Mouse (Mus musculus): ENCODE measurements around the gene Scube1.

The Scube1 gene

DNA sequence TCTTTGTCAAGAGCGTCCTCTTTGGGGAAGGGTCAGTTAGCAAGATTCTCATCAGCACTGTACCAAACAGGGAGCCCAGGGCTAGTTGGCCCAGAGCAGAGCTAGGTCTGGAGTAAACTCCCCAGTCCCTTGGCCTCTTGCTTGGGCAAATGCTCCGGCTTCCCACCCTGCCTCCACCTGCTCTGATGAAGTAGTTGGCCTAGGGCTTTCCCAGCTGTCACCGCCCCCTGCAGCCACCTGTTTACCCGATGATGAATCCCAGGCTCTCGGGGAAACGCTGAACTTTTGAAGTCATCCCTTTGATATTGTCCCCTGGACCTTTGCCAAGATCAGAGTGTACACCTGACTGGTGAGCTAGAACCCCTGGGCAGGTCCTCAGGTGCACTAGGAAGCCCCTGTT, 88.1 kb downstream of the Scube1 start:
- POLR2A ChIA-PET = interaction anchor here in 1 of 4 experiments (0.6 kb wide), 1 partner anchor 115 kb away, joined by 3 read pairs; no protein-coding TSS in a partner anchor
- CTCF ChIA-PET = no interaction called here

DNA sequence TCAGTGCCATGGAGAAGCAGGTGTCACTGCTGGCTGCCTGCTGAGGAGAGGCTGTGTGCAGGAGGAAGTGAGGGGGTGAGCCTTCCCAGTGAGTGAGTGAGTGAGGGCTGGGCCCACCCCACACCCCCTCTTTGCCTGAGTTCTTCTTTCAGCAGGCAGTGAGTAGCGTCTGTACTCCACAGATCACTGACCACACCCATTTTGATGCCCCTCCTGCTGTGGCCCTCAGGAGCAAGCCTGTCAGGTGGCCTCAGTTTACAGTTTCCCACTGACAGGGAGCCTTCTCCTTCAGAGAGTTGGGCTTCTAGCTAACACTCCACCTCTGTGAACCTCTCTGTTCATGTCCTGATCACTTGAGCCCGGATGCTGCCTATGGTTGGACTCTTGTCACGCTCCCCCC, 89.6 kb downstream of the Scube1 start:
- ChIA-PET CTCF (interaction anchor here (0.5 to 1.9 kb wide), 11 partner anchors 9 to 419 kb away, joined by 3 to 8 read pairs (median 4); no protein-coding TSS in a partner anchor), POLR2A (interaction anchor here in 1 of 4 experiments (1.3 kb wide), 1 partner anchor 41 kb away, joined by 3 read pairs; no protein-coding TSS in a partner anchor)

DNA sequence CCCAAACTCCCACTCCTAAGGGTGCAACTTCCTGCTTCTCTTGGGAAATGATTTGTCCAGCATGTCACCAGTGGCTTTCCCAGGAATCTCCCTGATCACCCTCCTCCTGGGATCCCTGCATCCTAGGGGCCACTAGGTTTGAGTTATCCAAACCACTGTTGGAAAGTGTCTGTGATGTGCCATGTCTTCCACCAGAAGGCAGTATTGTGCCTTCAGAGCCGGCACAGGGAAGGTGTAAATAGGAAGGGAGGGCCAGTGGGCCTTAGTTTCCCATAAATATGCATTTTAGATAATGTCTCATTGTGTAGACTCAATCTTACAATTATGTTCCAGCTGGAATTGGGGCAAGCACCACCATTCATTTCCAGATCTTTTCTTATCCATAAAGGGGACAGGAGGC, 90.7 kb downstream of the Scube1 start:
- CTCF ChIA-PET = interaction anchor here in 2 of 4 experiments (0.6 to 1.9 kb wide), 7 partner anchors 26 to 420 kb away, joined by 3 to 5 read pairs (median 4); no protein-coding TSS in a partner anchor
- POLR2A ChIA-PET = no interaction called here

DNA sequence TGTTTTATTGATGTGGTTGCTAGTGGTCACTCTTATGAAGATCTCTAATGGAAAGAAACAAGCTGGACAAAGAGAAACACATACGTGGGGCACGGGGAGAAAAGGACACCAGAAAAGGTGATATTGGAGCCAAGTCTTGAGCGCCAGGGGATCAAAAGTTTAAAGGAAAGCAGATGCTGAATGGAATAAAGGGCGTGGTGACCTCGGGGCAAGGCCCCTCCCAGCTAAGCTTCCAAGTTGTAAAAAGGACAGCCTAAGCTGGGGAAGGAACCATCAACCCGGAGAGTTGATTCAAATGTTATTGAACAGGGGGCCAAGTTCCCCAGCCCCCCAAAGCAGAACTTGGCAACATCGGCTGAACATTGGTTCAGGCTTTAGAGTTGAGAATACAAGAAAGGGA, 93.8 kb downstream of the Scube1 start:
- POLR2A ChIA-PET = interaction anchor here in 2 of 4 experiments (0.9 to 1.3 kb wide), 2 partner anchors 10 to 481 kb away, joined by 3 to 4 read pairs; partner anchors contain the start of gene Poldip3 (in 1 of the 2)

DNA sequence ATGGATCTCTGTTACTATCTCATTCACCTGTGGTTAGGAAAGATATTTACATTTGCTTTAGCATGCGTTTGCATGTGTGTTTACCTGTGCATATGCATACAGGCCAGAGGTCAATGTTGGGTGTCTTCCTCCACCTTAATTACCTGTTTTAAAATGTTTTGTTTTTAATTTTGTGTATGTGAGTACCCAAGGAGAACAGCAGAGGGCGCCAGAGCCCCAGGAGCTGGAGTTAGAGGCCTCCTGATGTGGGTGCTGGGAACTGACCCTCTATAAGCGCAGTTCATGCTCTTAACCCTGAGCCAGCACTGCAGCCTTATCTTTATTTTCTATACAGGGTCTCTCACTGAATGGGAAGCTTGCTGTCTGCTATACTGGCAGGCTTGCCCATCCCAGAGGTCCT, 95.1 kb downstream of the Scube1 start:
- POLR2A ChIA-PET = interaction anchor here in 2 of 4 experiments (0.6 kb wide), 2 partner anchors 57 to 116 kb away, joined by 6 to 10 read pairs; no protein-coding TSS in a partner anchor
- CTCF ChIA-PET = interaction anchor here in 3 of 4 experiments (0.5 to 2.7 kb wide), 7 partner anchors 14 to 752 kb away, joined by 3 to 5 read pairs (median 3); no protein-coding TSS in a partner anchor

More for the DNA sequence above, 93.8 kb downstream of the Scube1 start:
- CTCF ChIA-PET = interaction anchor here (0.6 to 2.7 kb wide), 8 partner anchors 33 to 490 kb away, joined by 3 to 7 read pairs (median 4); no protein-coding TSS in a partner anchor

DNA sequence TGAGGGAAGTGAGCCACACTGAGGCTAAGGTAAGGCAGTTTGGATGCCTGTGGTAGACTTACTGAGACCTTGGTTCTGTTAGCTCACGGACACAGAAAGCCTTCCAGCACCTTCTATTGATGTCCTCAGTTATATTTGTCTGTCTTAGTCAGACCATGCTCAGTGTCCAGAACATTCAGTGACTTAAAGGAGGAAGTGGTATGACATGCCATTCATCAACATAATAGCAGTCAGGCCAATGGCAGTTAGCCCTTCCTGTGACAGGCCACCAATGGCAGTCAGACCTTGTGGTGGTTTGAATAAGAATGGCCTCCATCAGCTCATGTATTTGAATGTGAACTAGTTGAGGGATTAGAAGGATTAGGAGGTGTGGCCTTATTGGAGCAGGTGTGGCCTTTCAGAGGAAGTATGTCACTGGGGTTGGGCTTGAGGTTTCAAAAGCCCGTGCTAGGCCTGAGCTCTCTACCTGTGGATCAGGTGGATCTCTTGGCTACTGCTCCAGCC, 98.6 kb downstream of the Scube1 start:
- CTCF ChIA-PET = interaction anchor here in 2 of 4 experiments (0.6 to 1.1 kb wide), 4 partner anchors 9 to 565 kb away, joined by 3 to 5 read pairs (median 4); no protein-coding TSS in a partner anchor
- POLR2A ChIA-PET = no interaction called here

DNA sequence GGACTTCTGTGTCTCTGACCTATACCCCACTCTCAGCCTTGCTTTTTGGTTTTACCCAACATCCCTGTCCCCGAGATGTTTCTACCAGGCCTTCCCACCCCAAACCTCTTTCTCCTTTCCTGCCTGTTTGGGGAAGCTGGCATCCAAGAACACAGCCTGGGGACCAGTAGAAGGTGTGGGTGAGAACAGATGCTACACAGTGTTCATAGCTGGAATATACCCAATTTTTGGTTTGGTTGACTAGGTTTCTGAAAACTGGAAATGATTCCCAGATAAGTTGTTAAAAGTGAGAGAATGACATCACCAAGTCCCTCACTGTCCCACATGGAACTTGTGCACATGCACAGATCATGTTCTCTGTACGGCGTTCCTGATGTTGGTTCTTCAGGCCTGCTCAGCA, 109.6 kb downstream of the Scube1 start:
- ChIA-PET CTCF (interaction anchor here in 1 of 4 experiments (0.7 to 1.0 kb wide), 2 partner anchors 14 to 401 kb away, joined by 3 read pairs; no protein-coding TSS in a partner anchor), POLR2A (no interaction called here)

DNA sequence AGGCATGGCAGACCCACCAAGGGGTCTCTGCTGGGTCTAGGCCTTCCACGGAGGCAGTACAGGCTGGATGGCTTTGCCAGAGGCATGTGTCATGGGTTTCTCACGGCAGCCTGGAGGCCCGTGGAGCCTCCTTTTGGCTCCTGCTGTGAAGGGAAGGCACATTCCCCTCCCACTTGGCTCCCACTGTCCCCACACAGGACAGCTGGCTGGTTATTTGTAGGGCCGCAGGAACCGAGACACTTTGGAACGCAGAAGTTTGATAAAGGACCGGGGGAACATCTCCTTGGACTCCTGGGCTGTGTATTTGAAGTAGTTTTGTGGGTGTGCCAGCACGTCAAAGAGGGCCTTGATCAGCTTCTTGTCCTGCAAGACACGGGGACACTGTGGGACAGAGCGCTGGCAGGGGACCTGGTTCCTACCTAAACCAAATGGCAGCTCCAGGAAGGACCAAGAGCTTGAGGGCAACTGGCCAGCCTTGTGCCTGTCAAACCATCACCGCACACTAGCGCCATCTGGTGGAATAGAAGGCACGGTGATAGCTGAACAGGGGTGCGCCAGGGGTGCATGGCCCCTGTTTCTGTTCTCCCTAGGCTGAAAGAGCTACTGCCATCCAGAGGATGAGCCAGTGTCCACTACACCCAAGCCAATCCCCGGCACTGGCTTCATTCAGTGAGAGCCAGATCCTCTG, 117.6 kb downstream of the Scube1 start:
- CTCF ChIA-PET = interaction anchor here (0.5 to 2.2 kb wide), 43 partner anchors 8 to 1073 kb away, joined by 3 to 20 read pairs (median 3); no protein-coding TSS in a partner anchor
- POLR2A ChIA-PET = interaction anchor here in 3 of 4 experiments (0.5 to 1.9 kb wide), 10 partner anchors 10 to 1310 kb away, joined by 3 to 6 read pairs (median 3); partner anchors contain the start of genes Poldip3 (in 1 of the 3) and Ttll12 (in 1 of the 3)

DNA sequence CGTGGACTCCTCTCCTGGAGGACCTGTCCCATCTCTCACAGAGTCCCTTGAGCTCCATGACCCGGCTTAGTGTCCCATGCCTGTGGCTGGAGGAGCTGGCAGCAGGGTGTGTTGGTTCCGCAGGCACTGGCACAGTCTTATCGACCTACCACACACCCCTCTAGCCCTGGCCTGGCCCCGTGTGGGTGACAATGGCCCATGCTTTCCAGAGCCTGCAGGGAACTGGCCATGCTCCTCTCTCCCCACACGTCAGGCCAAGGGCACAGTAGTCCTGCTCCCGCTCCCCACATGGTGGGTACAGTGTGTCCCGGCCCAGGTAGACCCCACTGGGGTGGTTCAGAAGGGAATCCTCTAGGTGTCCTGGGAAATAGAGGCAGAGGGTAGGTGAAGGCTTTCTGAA, 118.1 kb downstream of the Scube1 start:
- POLR2A ChIA-PET = interaction anchor here in 2 of 4 experiments (1.0 to 1.9 kb wide), 5 partner anchors 9 to 51 kb away, joined by 3 to 5 read pairs (median 3); partner anchors contain the start of gene Ttll12 (in 1 of the 2)
- CTCF ChIA-PET = interaction anchor here (0.5 to 2.2 kb wide), 26 partner anchors 8 to 1074 kb away, joined by 3 to 20 read pairs (median 4); no protein-coding TSS in a partner anchor

DNA sequence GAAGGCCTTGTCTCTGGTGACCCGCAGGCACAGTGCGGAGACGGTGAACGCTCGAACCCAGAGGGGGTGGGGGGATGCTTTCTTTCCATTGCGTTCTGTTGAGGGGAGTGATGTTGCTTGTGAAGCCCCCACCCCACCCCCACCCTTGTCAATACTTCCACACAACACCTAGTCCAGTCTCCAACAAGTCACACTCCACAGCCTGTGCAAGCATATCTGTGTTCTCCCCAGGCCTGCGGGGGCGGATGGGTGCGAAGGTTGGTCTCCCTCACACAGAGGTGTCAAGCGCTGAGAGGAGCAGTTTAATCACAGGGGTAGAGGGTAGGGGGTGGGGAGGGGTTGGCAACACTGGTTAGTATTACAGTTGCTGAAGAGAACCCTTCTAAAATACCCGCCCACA, 118.6 kb downstream of the Scube1 start:
- CTCF ChIA-PET = interaction anchor here in 1 of 4 experiments (1.5 kb wide), 1 partner anchor 32 kb away, joined by 5 read pairs; no protein-coding TSS in a partner anchor
- POLR2A ChIA-PET = interaction anchor here in 1 of 4 experiments (1.9 kb wide), 1 partner anchor 11 kb away, joined by 5 read pairs; the partner anchor contains the start of gene Ttll12

DNA sequence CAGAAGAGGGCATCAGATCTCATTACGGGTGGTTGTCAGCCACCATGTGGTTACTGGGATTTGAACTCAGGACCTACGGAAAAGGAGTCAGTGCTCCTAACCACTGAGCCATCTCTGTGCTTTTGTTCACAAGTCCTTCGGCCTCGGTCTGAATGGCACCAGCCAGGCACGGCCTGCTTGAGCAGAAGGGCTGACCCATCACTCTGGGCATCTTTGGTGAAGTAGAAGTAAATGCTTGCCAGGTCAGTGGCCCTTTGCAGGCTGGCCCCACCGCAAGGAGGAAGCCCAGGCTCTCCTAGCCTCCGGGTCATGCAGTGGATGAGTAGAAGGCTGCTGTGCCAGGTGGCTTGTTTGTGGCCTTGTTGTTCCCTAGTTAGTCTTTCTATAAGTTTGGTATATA, 121.4 kb downstream of the Scube1 start:
- CTCF ChIA-PET = no interaction called here
- POLR2A ChIA-PET = no interaction called here

DNA sequence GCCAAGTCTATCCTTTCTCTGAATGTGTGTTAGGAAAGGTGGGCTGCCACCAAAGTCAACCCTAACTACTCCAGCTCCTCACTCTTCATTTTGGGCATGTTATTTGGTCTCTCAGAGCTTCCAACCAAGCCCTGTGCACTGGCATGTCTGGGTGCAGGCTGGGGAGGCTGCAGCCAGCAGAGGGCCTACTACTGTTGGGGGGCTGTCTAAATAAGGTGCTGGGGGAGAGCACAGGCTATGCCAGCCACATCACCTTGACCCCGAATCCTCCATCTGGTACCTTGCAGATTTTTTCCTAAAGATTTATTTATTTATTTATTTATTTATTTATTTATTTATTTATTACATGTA, 121.8 kb downstream of the Scube1 start:
- POLR2A ChIA-PET = no interaction called here
- CTCF ChIA-PET = interaction anchor here in 1 of 4 experiments (0.7 to 1.1 kb wide), 2 partner anchors 9 to 250 kb away, joined by 3 read pairs; no protein-coding TSS in a partner anchor

DNA sequence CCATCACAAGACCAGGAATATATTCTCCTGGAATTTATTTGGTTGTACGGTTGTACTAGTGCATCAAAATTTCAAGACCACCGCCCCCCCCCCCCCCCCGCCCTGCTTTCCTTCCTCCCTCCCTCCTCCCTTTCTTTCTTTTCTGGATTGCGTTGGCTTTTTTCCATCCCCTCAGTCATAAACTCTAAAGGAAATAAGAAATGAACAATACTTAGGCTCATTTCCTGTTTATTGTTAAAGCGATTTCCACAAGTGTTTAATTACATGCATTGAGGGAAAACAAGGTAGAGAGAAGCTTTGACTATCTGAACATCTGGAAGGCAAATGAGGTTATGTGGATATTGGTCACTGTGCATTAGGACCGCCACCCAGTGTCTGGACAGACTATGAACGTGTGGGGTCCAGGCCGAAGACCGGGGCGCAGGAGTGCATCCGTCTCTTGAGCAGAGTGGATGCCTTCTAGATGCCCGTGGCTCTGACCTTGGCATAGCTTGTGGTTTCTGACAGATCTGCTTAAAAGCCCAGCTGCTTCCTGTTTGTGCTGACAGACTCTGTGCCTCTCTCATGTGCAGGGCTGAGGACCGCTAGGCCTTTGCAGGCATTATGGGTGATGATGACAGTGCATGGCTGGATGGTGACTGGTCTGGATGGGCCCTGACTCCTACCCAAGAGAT, 122.3 kb downstream of the Scube1 start:
- CTCF ChIA-PET = interaction anchor here in 1 of 4 experiments (0.7 to 1.1 kb wide), 2 partner anchors 8 to 251 kb away, joined by 3 read pairs; no protein-coding TSS in a partner anchor
- POLR2A ChIA-PET = interaction anchor here in 1 of 4 experiments (0.5 to 0.6 kb wide), 2 partner anchors 29 to 219 kb away, joined by 3 to 4 read pairs; no protein-coding TSS in a partner anchor

DNA sequence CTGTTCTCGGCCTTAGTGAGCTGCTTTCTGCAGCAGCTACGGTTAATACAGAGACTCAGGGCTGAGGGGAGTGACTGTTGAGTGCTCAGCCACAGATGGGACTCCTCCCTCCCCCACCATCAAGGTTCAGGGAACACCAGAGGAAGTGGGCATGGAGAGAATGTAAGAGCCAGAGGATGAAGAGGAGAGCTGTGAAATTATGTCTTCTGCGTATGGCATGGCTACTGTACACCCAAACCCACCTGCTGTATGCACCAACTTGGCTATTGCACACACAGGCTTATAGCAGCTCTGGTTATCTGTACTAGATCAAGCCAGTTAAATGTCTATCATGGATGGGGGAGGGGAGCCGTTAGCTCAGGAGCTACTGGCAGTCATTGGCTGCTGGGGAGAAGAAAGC, 123.6 kb downstream of the Scube1 start:
- POLR2A ChIA-PET = interaction anchor here in 2 of 4 experiments (0.6 to 2.1 kb wide), 6 partner anchors 8 to 219 kb away, joined by 3 to 7 read pairs (median 3); no protein-coding TSS in a partner anchor

DNA sequence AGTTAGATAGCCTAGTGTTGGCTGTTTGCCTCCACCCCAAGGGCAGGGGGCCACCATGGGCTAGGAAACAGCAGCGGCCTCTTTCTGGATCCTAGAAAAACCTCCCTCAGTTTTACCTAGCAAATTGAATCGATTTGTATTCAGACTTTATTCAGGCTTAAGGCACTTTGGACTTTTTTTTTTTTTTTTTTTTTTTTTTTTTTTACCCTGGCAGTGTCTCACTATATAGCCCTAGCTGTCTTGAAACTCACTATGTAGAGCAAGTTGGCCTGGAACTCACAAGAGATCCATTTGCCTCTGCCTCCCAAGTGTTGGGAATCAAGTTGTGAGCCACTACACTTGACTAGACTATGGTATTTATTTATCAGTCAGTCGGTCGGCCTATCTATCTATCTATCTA, 128.0 kb downstream of the Scube1 start:
- ChIA-PET POLR2A (interaction anchor here in 1 of 4 experiments (1.3 kb wide), 1 partner anchor 11 kb away, joined by 3 read pairs; no protein-coding TSS in a partner anchor), CTCF (no interaction called here)

More for the DNA sequence above, 123.6 kb downstream of the Scube1 start:
- CTCF ChIA-PET = no interaction called here

DNA sequence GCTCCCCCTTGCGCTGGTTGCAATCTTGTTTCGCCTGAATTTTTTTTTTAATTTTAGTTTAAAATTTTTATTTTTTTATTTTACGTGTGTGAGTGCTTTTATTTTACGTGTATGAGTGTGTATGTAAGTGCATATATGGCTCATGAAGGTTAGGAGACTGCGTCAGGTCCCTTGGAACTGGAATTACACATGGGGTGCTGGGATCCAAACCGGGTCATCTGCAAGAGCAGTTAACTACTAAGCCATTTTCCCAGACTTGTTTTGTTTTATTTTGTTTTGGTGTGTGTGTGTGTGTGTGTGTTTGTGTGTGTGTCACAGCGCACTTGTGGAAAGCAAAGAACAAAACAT, 129.5 kb downstream of the Scube1 start:
- POLR2A ChIA-PET = interaction anchor here in 3 of 4 experiments (1.0 to 2.5 kb wide), 8 partner anchors 10 to 446 kb away, joined by 3 to 8 read pairs (median 5); partner anchors contain the start of gene Poldip3 (in 3 of the 3)
- CTCF ChIA-PET = interaction anchor here in 1 of 4 experiments (1.3 kb wide), 1 partner anchor 12 kb away, joined by 5 read pairs; no protein-coding TSS in a partner anchor

DNA sequence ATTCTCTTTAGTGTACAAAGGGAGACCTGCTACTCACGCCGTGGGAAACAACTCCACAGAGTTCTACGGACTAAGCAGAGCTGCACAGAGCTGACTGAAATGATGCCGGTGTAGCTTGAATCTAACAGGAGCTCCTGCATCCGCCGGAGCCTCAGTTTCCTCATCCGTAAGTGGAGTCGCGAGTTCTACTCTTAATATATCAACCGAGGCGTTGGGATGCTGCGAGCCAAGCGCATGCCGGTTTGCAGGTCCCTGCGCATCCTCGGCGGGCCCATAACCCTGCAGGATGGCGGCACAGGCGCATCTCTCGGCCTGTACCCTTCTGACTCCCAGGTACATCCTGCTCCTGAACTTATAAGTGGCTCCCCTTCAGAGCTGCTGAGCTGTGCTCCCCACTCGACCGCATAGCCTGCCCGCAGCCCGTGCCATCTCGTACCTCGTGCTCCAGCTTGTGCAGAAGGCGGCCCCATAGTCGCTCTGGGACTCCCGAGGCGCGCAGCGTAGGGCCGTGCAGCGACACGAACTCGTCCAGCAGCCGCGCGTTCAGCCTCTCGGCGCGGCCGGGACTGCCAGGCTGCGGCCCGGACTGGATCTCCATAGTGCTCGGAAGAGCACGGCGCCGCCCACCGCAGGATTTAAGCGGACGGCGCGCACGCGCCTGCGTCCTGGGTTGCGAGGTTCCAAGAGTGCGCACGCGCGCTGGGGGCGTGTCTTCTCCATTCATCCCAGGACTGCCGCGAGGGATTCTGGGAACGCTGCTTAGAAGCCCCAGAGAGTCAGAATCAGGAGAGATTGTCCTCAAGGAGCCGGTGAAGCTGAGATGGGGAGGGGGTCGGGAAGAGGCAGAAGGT, 130.1 kb downstream of the Scube1 start, which contains the start of gene Ttll12:
Gene Ttll12, minus strand, starts transcription at position 645 of the 851 bp plus-strand sequence.
- POLR2A ChIA-PET = interaction anchor here (0.7 to 2.5 kb wide), 26 partner anchors 9 to 463 kb away, joined by 3 to 9 read pairs (median 4); partner anchors contain the start of genes Poldip3 (in 3 of the 4), Mcat (in 1 of the 4) and Tspo (in 1 of the 4)
- CTCF ChIA-PET = interaction anchor here in 2 of 4 experiments (0.7 to 2.0 kb wide), 7 partner anchors 8 to 262 kb away, joined by 3 to 12 read pairs (median 4); no protein-coding TSS in a partner anchor
